8 mouse cellular contexts compared by ENCODE assay signal in the genomic region with DNA sequence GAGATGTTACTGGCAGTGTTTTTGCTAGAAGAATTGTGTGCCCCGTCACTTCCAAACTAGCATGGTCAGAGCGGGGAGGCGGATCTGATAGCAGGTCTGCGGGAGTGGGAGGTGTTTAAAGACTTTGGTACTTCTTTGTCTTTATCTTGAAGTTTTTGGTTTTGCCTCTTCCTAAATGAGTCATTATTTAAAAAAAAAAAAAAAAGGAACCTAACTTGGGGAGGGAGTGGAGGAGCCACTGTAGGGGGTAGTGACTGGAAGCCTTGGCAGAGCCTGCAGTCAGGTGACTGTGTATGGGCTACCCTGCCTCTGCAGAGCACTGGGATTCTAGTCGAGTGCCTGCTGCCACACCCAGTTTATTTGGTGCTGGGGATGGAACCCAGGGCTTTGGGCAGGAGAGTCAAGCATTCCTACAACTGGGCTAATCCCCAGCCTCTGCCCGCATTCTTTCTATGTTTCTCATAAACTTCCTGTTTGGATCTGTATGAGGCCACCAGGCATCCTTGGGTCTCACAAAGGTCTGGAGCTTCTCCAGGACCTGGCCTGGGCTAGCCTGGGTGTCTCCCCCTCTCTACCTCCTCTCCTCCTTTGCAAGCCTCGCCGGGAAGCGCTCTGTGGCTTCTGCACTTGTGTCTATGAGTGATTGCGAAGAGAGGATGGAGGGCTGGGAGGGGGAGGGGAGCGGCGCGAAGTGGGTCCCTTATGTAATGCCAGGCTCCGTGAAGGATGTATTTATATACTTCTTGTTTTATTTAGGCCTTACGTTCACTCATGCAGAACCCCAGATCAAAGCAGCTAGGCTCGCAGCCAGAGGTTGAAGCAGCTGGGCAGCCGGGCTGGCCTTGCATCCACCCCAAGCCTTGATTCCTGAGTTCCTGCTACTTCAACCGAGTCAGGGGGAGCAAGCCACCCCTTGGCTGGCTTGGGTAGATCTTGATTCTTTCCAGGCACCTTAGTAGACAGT.
DNase-seq lines count a peak whose midpoint lies in the region; ATAC-seq and TF ChIP-seq lines count a peak whose summit lies in the region.

No protein-coding gene starts in this region.

- 57% methylated on average over 18 of the region's 18 CpGs for WGBS in kidney, embryonic 15.5 days
- 71% methylated on average over 18 of the region's 18 CpGs for WGBS in embryonic facial prominence, embryonic 12.5 days
- 58% methylated on average over 18 of the region's 18 CpGs for WGBS in lung, embryonic 16.5 days

- H3K9me3 ChIP-seq in kidney, embryonic 15.5 days (replicated peaks): 0 out of 2 replicates have a peak, but pooled peaks cover 6% of the 10 kb centered on the region
- peaks cover 5% of the 10 kb centered on the region for H3K9me3 ChIP-seq in CH12.LX (replicated peaks; ENCODE audit: low read length)
- H3K9me3 ChIP-seq in embryonic facial prominence, embryonic 12.5 days: peaks cover 6% of the 10 kb centered on the region; the same call in 1 of the 2 replicates
- H3K9me3 ChIP-seq in lung, embryonic 16.5 days (ENCODE audit: control insufficient read depth, low read length): no peaks in the 10 kb centered on the region

- no peak for TF ChIP-seq CTCF in CH12.LX (conservative IDR thresholded peaks at IDR 0.05 in 1 of 2, IDR thresholded peaks at IDR 0.05 in 1 of 2; ENCODE audit: low read depth in 2 of 2, low read length in 2 of 2)

- no peak for DNase-seq in kidney, adult 9 months
- no peak for DNase-seq in CH12.LX (ENCODE audit: extremely low read depth)
- peak; percentile 24 for DNase-seq in telencephalon, adult 2 months (ENCODE audit: low read depth, low spot score)
- DNase-seq in cerebellum, postnatal 36 days: no peak
- DNase-seq in cerebellum, postnatal 10 days: no peak

- H3K27ac ChIP-seq in kidney, embryonic 15.5 days: peak overlapping the region; percentile 41
- no peak overlapping the region for H3K27ac ChIP-seq in CH12.LX (ENCODE audit: insufficient read depth, low read depth)
- H3K27ac ChIP-seq in embryonic facial prominence, embryonic 12.5 days: 0 out of 2 replicates have a peak overlapping the region, but pooled peaks have one; percentile 42
- H3K27ac ChIP-seq in lung, embryonic 16.5 days (ENCODE audit: low read length): peak overlapping the region; percentile 50; the same call in 1 of the 2 replicates

- TF ChIP-seq RAD21 in CH12.LX (IDR thresholded peaks at IDR 0.05; ENCODE audit: low read depth, low read length): no peak

- TF ChIP-seq EP300 in CH12.LX (IDR thresholded peaks at IDR 0.05; ENCODE audit: low read length): no peak

- no peaks in the 10 kb centered on the region for H3K79me2 ChIP-seq in CH12.LX (replicated peaks; ENCODE audit: control insufficient read depth, extremely low read depth, insufficient read depth, poor library complexity, severe bottlenecking)

- ATAC-seq in kidney, embryonic 15.5 days (replicated peaks; ENCODE audit: low FRiP score): peak; percentile 69; the same call in 1 of the 2 replicates
- ATAC-seq in embryonic facial prominence, embryonic 12.5 days (ENCODE audit: insufficient number of reproducible peaks, insufficient read depth, low FRiP score, low TSS enrichment): no peak
- peak; percentile 66 for ATAC-seq in lung, embryonic 16.5 days (ENCODE audit: low read depth)

- no peak for TF ChIP-seq POLR2A in CH12.LX (IDR thresholded peaks at IDR 0.05; ENCODE audit: low read depth, low read length)

- in situ Hi-C loops in CH12.LX (cut with MboI; ENCODE audit: low pct_ligation_motif_present, low pct_unique_long_range_greater_than_20kb, low sequenced_read_pairs): no loop called here

- no peaks in the 10 kb centered on the region for H3K27me3 ChIP-seq in kidney, embryonic 15.5 days
- H3K27me3 ChIP-seq in CH12.LX (replicated peaks): no peaks in the 10 kb centered on the region
- no peaks in the 10 kb centered on the region for H3K27me3 ChIP-seq in embryonic facial prominence, embryonic 12.5 days
- H3K27me3 ChIP-seq in lung, embryonic 16.5 days (ENCODE audit: control insufficient read depth, insufficient read depth, low read depth, low read length): no peaks in the 10 kb centered on the region

- dilution Hi-C loops in CH12.LX (cut with MboI; ENCODE audit: extremely low pct_ligation_motif_present, extremely low pct_unique_long_range_greater_than_20kb, low sequenced_read_pairs): no loop called here

- H3K9ac ChIP-seq in kidney, embryonic 15.5 days: no peak overlapping the region
- H3K9ac ChIP-seq in CH12.LX (ENCODE audit: insufficient read depth, low read depth): no peak overlapping the region
- H3K9ac ChIP-seq in embryonic facial prominence, embryonic 12.5 days: no peak overlapping the region
- no peak overlapping the region for H3K9ac ChIP-seq in lung, embryonic 16.5 days (ENCODE audit: low read length)

- H3K4me2 ChIP-seq in kidney, embryonic 15.5 days: no peak overlapping the region
- H3K4me2 ChIP-seq in CH12.LX (ENCODE audit: insufficient read depth, low read depth, poor library complexity, severe bottlenecking): no peak overlapping the region
- H3K4me2 ChIP-seq in embryonic facial prominence, embryonic 12.5 days (replicated peaks): no peak overlapping the region
- H3K4me2 ChIP-seq in lung, embryonic 16.5 days (ENCODE audit: low read depth, low read length): no peak overlapping the region

- no peak overlapping the region for H3K4me3 ChIP-seq in kidney, embryonic 15.5 days (replicated peaks)
- no peak overlapping the region for H3K4me3 ChIP-seq in CH12.LX (replicated peaks in 1 of 3; ENCODE audit: low read depth in 2 of 3, low read length in 2 of 3, poor library complexity in 1 of 3)
- H3K4me3 ChIP-seq in embryonic facial prominence, embryonic 12.5 days: no peak overlapping the region
- no peak overlapping the region for H3K4me3 ChIP-seq in lung, embryonic 16.5 days (ENCODE audit: low read length)

- peaks cover 23% of the 10 kb centered on the region for H3K4me1 ChIP-seq in kidney, embryonic 15.5 days
- peaks cover 0 to 26% of the 10 kb centered on the region in 2 experiments; a peak in 2 of 4 replicates for H3K4me1 ChIP-seq in CH12.LX (ENCODE audit: control insufficient read depth in 1 of 2, insufficient read depth in 2 of 2)
- 0 out of 2 replicates have a peak, but pooled peaks cover 9% of the 10 kb centered on the region for H3K4me1 ChIP-seq in embryonic facial prominence, embryonic 12.5 days
- H3K4me1 ChIP-seq in lung, embryonic 16.5 days (replicated peaks; ENCODE audit: control insufficient read depth, insufficient read depth, low read length): peaks cover 13% of the 10 kb centered on the region

- H3K36me3 ChIP-seq in kidney, embryonic 15.5 days: peaks cover 19% of the 10 kb centered on the region
- peaks cover 0 to 17% of the 10 kb centered on the region in 2 experiments for H3K36me3 ChIP-seq in CH12.LX (replicated peaks in 1 of 2; ENCODE audit: control insufficient read depth in 1 of 2, insufficient read depth in 1 of 2, low read length in 1 of 2)
- peaks cover 12% of the 10 kb centered on the region for H3K36me3 ChIP-seq in embryonic facial prominence, embryonic 12.5 days
- peaks cover 14% of the 10 kb centered on the region for H3K36me3 ChIP-seq in lung, embryonic 16.5 days (ENCODE audit: control insufficient read depth, insufficient read depth, low read length)

TF ChIP-seq in CH12.LX, 34 proteins besides CTCF, POLR2A, EP300 and RAD21:
- peak; percentile 36; the same call in 1 of the 2 replicates for TF ChIP-seq ZNF384 (IDR thresholded peaks at IDR 0.05; ENCODE audit: low read depth, low read length)
- TF ChIP-seq ZMIZ1 (IDR thresholded peaks at IDR 0.05; ENCODE audit: low read depth, low read length): no peak
- TF ChIP-seq ELF1 (IDR thresholded peaks at IDR 0.05; ENCODE audit: low read depth, low read length): no peak
- no peak for TF ChIP-seq SIN3A (IDR thresholded peaks at IDR 0.05; ENCODE audit: low read length)
- no peak for TF ChIP-seq MAFK (IDR thresholded peaks at IDR 0.05; ENCODE audit: insufficient replicate concordance, low read length)
TF ChIP-seq in CH12.LX: peak in this region for 1.
